Mouse (Mus musculus): ENCODE data around the gene Iscu. TPM values are rescaled to one million over a fixed set of nuclear protein-coding genes. Genes with fewer than 3 reads are reported as not detected.

Iscu gene
- polyA plus RNA-seq, 1 experiment from 2014 or later: 88.6 TPM

- H3K27ac ChIP-seq (replicated peaks): no peak overlapping the region
- H3K4me3 ChIP-seq (replicated peaks): no peak overlapping the region
- no peak overlapping the region for H3K4me2 ChIP-seq
- no peaks in the 10 kb centered on the region for H3K9me3 ChIP-seq (replicated peaks)
- WGBS: 88% methylated on average over 16 of the region's 16 CpGs
- no peak for ATAC-seq (ENCODE audit: low FRiP score)
- H3K4me1 ChIP-seq: peaks cover 13% of the 10 kb centered on the region
- no peaks in the 10 kb centered on the region for H3K36me3 ChIP-seq
- no peak overlapping the region for H3K9ac ChIP-seq (replicated peaks)
- H3K27me3 ChIP-seq (replicated peaks): no peaks in the 10 kb centered on the region
Observed at GRCm38 (mm10) chr5:113791197-113792095, 18.9 kb downstream of the Iscu start.

DNA sequence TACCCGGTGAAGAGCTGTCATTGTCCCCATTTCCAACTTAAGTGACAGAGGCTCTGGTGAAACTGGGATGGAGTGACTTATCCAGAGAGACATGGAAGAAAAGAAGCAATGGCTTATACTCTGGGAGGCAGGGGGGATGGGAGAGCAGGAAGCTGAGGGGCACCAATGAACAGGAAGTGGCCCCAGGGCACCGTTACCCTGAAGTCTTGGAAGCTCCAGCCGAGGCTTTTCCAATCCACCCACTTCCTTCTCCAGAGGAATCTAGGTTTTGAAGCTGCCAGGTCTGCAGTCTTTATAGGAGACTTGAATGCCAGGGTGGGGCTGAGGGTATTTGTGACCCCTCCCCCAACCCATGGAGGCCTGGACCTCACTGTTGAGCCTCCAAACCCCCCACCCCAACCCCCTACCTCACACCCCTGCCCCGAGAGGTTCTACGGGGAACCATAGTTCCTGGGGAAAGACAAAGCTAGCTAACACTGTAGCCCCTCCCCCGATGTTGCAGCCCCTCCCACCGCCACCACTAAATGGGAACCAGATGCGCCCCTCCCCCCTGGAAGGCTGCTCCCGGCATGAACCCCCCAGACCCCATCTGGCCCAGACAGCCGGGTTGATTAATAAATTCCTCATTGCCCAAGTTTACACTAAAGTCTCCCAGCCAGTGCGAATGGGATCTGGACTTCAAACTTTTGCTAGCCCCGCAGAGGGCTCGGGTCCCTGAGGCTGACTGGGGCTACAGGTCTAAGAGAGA, 24.0 kb downstream of the Iscu start:
- WGBS: 7% methylated on average over 13 of the region's 13 CpGs
- Histone ChIP-seq H3K4me1 (peaks cover 8% of the 10 kb centered on the region), H3K27me3 (replicated peaks) (0 out of 2 replicates have a peak, but pooled peaks cover 3% of the 10 kb centered on the region), H3K9me3 (replicated peaks) (no peaks in the 10 kb centered on the region), H3K27ac (replicated peaks) (no peak overlapping the region), H3K4me2 (peak overlapping the region; percentile 17), H3K36me3 (no peaks in the 10 kb centered on the region), H3K4me3 (replicated peaks) (no peak overlapping the region), H3K9ac (replicated peaks) (no peak overlapping the region)
- no peak for ATAC-seq (ENCODE audit: low FRiP score)

DNA sequence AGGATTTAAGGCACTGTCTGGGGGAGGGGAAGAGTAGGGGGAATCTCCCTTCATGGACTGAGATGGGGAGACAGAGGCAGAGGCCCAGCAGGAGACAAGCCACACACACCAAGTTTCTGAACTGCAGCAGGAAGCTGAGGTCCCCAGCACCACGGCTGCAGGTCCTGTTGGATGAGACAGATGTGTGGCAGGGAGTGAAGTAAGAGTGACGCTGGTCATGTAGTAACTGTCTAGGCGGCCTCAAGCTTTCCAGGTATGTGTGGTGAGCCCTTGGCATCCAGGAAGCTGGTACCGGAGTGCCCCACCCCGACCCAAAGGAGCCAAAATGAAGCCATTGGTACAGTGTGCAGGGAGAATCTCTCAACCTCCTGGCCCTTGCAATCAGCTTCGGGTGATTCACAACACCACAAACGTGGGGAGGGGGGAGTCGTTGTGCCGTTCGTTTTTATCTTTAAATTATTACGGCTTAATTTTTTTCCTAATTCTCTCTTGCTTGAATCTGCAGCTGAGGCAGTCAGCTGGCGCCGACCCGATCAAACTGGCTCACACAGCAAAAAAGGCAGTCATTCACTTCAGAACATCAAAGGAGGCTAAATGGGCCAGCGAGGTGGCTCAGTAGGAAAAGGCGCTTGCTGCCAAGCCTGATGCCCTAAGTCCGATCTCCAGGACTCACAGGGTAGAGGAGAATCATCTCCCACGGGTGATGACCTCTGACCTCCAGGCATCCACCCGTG, 24.8 kb downstream of the Iscu start:
- WGBS: 11% methylated on average over 19 of the region's 19 CpGs
- Histone ChIP-seq H3K9ac (replicated peaks) (no peak overlapping the region), H3K36me3 (no peaks in the 10 kb centered on the region), H3K4me3 (replicated peaks) (no peak overlapping the region), H3K27me3 (replicated peaks) (0 out of 2 replicates have a peak, but pooled peaks cover 3% of the 10 kb centered on the region), H3K4me2 (peak overlapping the region; percentile 17), H3K27ac (replicated peaks) (no peak overlapping the region), H3K4me1 (peaks cover 8% of the 10 kb centered on the region), H3K9me3 (replicated peaks) (no peaks in the 10 kb centered on the region)
- ATAC-seq (ENCODE audit: low FRiP score): no peak

- 83% methylated on average over 9 of the region's 9 CpGs for WGBS
- peak overlapping the region; percentile 30 for H3K4me2 ChIP-seq
- H3K9ac ChIP-seq (replicated peaks): no peak overlapping the region
- no peak overlapping the region for H3K27ac ChIP-seq (replicated peaks)
- no peak for ATAC-seq (ENCODE audit: low FRiP score)
- no peaks in the 10 kb centered on the region for H3K9me3 ChIP-seq (replicated peaks)
- no peak overlapping the region for H3K4me3 ChIP-seq (replicated peaks)
- 0 out of 2 replicates have a peak, but pooled peaks cover 3% of the 10 kb centered on the region for H3K27me3 ChIP-seq (replicated peaks)
- no peaks in the 10 kb centered on the region for H3K36me3 ChIP-seq
- peaks cover 8% of the 10 kb centered on the region for H3K4me1 ChIP-seq
Observed at GRCm38 (mm10) chr5:113798525-113798924, 26.0 kb downstream of the Iscu start.

DNA sequence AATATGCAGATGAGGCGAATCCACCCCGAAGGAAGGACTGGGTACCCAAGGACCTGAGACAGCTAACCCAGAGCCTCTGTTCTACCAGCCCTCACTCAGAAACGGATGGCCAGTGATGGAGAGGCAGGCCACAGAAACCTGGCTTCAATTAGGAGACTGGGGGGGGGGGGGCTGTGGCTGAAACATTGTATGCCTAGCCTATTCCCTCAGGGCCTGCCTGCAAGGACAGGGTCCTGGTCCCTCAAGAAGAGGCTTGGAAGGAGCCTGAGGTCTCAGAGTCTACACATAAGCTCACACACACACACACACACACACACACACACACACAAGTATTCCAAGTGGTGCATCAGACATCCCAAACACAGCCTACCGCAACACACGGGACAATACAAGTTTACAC, 27.1 kb downstream of the Iscu start:
- H3K4me2 ChIP-seq: peak overlapping the region; percentile 27; the same call in 1 of the 2 replicates
- WGBS: 44% methylated on average over 5 of the region's 5 CpGs
- H3K27ac ChIP-seq (replicated peaks): no peak overlapping the region
- no peaks in the 10 kb centered on the region for H3K36me3 ChIP-seq
- ATAC-seq (ENCODE audit: low FRiP score): no peak
- H3K27me3 ChIP-seq (replicated peaks): 0 out of 2 replicates have a peak, but pooled peaks cover 3% of the 10 kb centered on the region
- peaks cover 8% of the 10 kb centered on the region for H3K4me1 ChIP-seq
- H3K9me3 ChIP-seq (replicated peaks): no peaks in the 10 kb centered on the region
- H3K4me3 ChIP-seq (replicated peaks): peak overlapping the region; percentile 22
- 0 out of 2 replicates have a peak overlapping the region, but pooled peaks have one; percentile 23 for H3K9ac ChIP-seq (replicated peaks)

- peak within 1 kb of the TSS; percentile 27 for H3K4me2 ChIP-seq
- H3K4me1 ChIP-seq: peaks cover 8% of the 10 kb centered on the region
- no peak for ATAC-seq (ENCODE audit: low FRiP score)
- no peaks in the 10 kb centered on the region for H3K9me3 ChIP-seq (replicated peaks)
- WGBS: 6% methylated on average over 11 of the region's 11 CpGs
- H3K9ac ChIP-seq (replicated peaks): 0 out of 2 replicates have a peak within 1 kb of the TSS, but pooled peaks have one; percentile 23
- 0 out of 2 replicates have a peak, but pooled peaks cover 3% of the 10 kb centered on the region for H3K27me3 ChIP-seq (replicated peaks)
- peak within 1 kb of the TSS; percentile 22 for H3K4me3 ChIP-seq (replicated peaks)
- H3K27ac ChIP-seq (replicated peaks): peak within 1 kb of the TSS; percentile 28; the same call in 1 of the 2 replicates
- H3K36me3 ChIP-seq: no peaks in the 10 kb centered on the region
Observed at GRCm38 (mm10) chr5:113800280-113800679, 27.7 kb downstream of the Iscu start, which contains the start of gene Tmem119. Tmem119 (minus strand) TSS chr5:113800516.

GRCm38 (mm10) chr5:113804395-113804966, 31.9 kb downstream of the Iscu start:
- ATAC-seq (ENCODE audit: low FRiP score): no peak
- H3K9ac ChIP-seq (replicated peaks): no peak overlapping the region

DNA sequence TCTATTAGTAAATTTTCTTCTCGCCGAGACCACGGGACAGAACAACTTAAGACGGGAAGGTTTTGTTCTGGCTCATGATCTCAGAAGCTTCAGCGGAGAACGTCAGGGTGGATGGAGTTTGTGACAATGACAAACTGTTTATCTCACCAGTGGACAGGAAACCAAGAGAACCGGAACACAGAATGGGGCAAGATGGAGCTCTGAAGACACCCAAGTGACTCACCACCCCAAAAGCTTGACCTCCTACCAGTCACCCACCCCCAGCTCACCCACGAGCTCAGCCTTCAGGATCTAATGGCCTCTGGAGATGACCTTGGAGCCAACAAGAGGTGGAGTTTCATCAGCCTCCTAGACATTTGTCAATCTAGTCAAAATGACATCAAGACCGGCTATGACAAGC, 32.8 kb downstream of the Iscu start:
- Histone ChIP-seq H3K4me3 (replicated peaks) (no peak overlapping the region), H3K27me3 (replicated peaks) (no peaks in the 10 kb centered on the region), H3K9me3 (replicated peaks) (no peaks in the 10 kb centered on the region), H3K36me3 (no peaks in the 10 kb centered on the region), H3K4me1 (peaks cover 1% of the 10 kb centered on the region; the same call in 1 of the 2 replicates), H3K9ac (replicated peaks) (no peak overlapping the region), H3K27ac (replicated peaks) (no peak overlapping the region), H3K4me2 (no peak overlapping the region)
- 91% methylated on average over 9 of the region's 9 CpGs for WGBS
- ATAC-seq (ENCODE audit: low FRiP score): no peak

More at GRCm38 (mm10) chr5:113804395-113804966, 31.9 kb downstream of the Iscu start:
- H3K27me3 ChIP-seq (replicated peaks): no peaks in the 10 kb centered on the region
- H3K9me3 ChIP-seq (replicated peaks): no peaks in the 10 kb centered on the region
- no peak overlapping the region for H3K4me2 ChIP-seq
- no peak overlapping the region for H3K4me3 ChIP-seq (replicated peaks)
- H3K4me1 ChIP-seq: peaks cover 3% of the 10 kb centered on the region; the same call in 1 of the 2 replicates
- H3K27ac ChIP-seq (replicated peaks): no peak overlapping the region
- 62% methylated on average over 7 of the region's 7 CpGs for WGBS
- H3K36me3 ChIP-seq: no peaks in the 10 kb centered on the region

GRCm38 (mm10) chr5:113806414-113806813, 33.9 kb downstream of the Iscu start:
- Histone ChIP-seq H3K4me1 (no peaks in the 10 kb centered on the region), H3K36me3 (no peaks in the 10 kb centered on the region), H3K4me2 (no peak overlapping the region), H3K4me3 (replicated peaks) (no peak overlapping the region), H3K9ac (replicated peaks) (no peak overlapping the region), H3K9me3 (replicated peaks) (no peaks in the 10 kb centered on the region), H3K27ac (replicated peaks) (no peak overlapping the region), H3K27me3 (replicated peaks) (no peaks in the 10 kb centered on the region)
- ATAC-seq (ENCODE audit: low FRiP score): no peak
- WGBS: 37% methylated on average over 10 of the region's 10 CpGs

GRCm38 (mm10) chr5:113807712-113808111, 35.2 kb downstream of the Iscu start:
- 72% methylated on average over 9 of the region's 9 CpGs for WGBS

DNA sequence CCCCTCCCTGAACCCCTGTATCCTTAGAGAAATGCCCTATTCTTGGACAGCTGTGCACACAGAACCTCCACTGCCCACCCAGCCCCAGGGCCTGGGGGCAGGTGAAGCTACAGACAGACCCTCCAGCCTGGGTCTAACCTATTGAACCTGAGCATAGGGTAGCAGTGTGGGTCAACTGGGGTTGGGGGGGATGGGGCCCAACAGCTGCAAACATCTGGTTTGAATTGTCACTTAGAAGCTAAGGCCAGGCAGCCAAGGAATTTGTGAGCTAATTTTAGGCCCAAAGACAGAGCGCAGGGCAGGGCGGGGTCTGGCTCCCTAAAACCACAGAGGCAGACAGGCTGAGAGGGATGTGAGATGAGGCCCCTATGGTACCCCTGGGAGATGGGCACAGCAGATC, 35.6 kb downstream of the Iscu start:
- no peaks in the 10 kb centered on the region for H3K27me3 ChIP-seq (replicated peaks)
- no peaks in the 10 kb centered on the region for H3K36me3 ChIP-seq
- WGBS: 91% methylated on average over 2 of the region's 2 CpGs
- H3K9ac ChIP-seq (replicated peaks): no peak overlapping the region
- H3K4me2 ChIP-seq: no peak overlapping the region
- H3K4me1 ChIP-seq: no peaks in the 10 kb centered on the region
- H3K27ac ChIP-seq (replicated peaks): no peak overlapping the region
- no peaks in the 10 kb centered on the region for H3K9me3 ChIP-seq (replicated peaks)
- H3K4me3 ChIP-seq (replicated peaks): no peak overlapping the region
- no peak for ATAC-seq (ENCODE audit: low FRiP score)

More at GRCm38 (mm10) chr5:113807712-113808111, 35.2 kb downstream of the Iscu start:
- Histone ChIP-seq H3K9ac (replicated peaks) (no peak overlapping the region), H3K36me3 (no peaks in the 10 kb centered on the region), H3K27me3 (replicated peaks) (no peaks in the 10 kb centered on the region), H3K4me3 (replicated peaks) (no peak overlapping the region), H3K9me3 (replicated peaks) (no peaks in the 10 kb centered on the region), H3K4me2 (no peak overlapping the region), H3K4me1 (no peaks in the 10 kb centered on the region), H3K27ac (replicated peaks) (no peak overlapping the region)
- ATAC-seq (ENCODE audit: low FRiP score): no peak
